Mouse (Mus musculus) olfactory bulb, adult 2 months (tissue): ENCODE measurements around the gene Rmdn2.

Experiments used
- CTCF ChIP-seq: fragments of 200-500 bp; IDR thresholded peaks from 2 replicates; pipeline ENCODE4 v1.5.1; 2012; ENCODE audit warnings: low read depth, mild to moderate bottlenecking, low read length, moderate library complexity; ENCODE audit not compliant: insufficient read depth
- POLR2A ChIP-seq: fragments of 200-500 bp; IDR thresholded peaks from 2 replicates; pipeline ENCODE4 v1.6.1; 2012; ENCODE audit warnings: mild to moderate bottlenecking, low read depth, low read length, moderate library complexity; ENCODE audit not compliant: insufficient read depth

DNA sequence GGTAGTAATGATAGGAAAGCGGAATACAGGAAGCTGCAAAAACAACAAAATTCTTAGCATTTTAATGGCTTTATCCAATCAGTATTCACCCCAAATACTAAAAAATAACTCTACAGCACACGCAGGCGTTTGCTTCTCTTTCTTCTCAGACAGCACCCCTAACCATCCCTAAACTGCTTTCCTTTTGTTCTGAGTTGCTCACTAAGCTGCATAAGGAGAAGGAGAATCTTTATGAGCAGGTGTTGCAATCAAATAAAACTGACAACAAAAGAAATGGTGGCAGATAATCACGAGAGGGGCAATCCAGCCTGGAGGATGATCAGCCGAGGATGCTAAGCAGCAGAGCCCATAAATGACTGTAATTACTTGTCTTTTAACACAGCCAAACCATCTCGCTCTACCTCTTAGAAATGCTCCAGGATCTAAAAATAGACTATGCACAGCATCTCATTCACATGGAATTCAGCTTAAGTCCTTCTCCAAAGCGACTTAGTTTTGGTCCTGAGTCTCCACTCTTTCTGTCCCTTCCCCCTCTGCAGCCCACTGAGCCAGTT is 48.5 kb upstream of the Rmdn2 start:
- no peak for TF ChIP-seq CTCF
- TF ChIP-seq POLR2A, result no peak
